Mouse (Mus musculus) embryonic facial prominence, embryonic 11.5 days (tissue): Measurements from ENCODE around the gene Srm. TPM values are rescaled to one million over a fixed set of nuclear protein-coding genes. Genes with fewer than 3 reads are reported as not detected.
A peak's percentile ranks its signal among the peaks of the same experiment; 100 is the strongest.

Experiments
- ATAC-seq: fragments of 200-750 bp; cut with Nextera tagmentation; replicated peaks from 2 replicates; pipeline ENCODE4 v1.8.0; 2017; ENCODE audit warnings: low read depth; ENCODE audit not compliant: insufficient number of reproducible peaks, low FRiP score, low TSS enrichment
- DNase-seq: peaks from one replicate; pipeline ENCODE4 v3.0.0-alpha.2; 2015; ENCODE audit warnings: low spot score
- H3K27ac ChIP-seq: fragments of 300-500 bp; sonication (generic); replicated peaks from 2 replicates; pipeline ENCODE4 v1.5.1; 2014; ENCODE audit warnings: mild to moderate bottlenecking, low read depth, low read length, control low read depth
- H3K27me3 ChIP-seq: fragments of 300-500 bp; sonication (generic); 2 replicates; pipeline ENCODE4 v1.6.1; 2014; ENCODE audit warnings: mild to moderate bottlenecking, low read length, moderate library complexity, mixed read lengths; ENCODE audit not compliant: control insufficient read depth, insufficient read depth
- H3K36me3 ChIP-seq: fragments of 300-500 bp; sonication (generic); replicated peaks from 2 replicates; pipeline ENCODE4 v1.6.1; 2014; ENCODE audit warnings: low read depth, mild to moderate bottlenecking, low read length, moderate library complexity, mixed read lengths; ENCODE audit not compliant: control insufficient read depth, insufficient read depth
- H3K4me1 ChIP-seq: fragments of 300-500 bp; sonication (generic); 2 replicates; pipeline ENCODE4 v1.6.1; 2014; ENCODE audit warnings: low read length, mixed read lengths; ENCODE audit not compliant: control insufficient read depth, insufficient read depth
- H3K4me2 ChIP-seq: fragments of 300-500 bp; sonication (generic); 2 replicates; pipeline ENCODE4 v1.6.1; 2014; ENCODE audit warnings: low read depth, mild to moderate bottlenecking, control low read depth, low read length, moderate library complexity
- H3K4me3 ChIP-seq: fragments of 300-500 bp; sonication (generic); 2 replicates; pipeline ENCODE4 v1.5.1; 2014; ENCODE audit warnings: low read depth, low read length, control low read depth
- H3K9ac ChIP-seq: fragments of 300-500 bp; sonication (generic); replicated peaks from 2 replicates; pipeline ENCODE4 v1.6.1; 2014; ENCODE audit warnings: mild to moderate bottlenecking, control low read depth, low read length
- H3K9me3 ChIP-seq: fragments of 300-500 bp; sonication (generic); replicated peaks from 2 replicates; pipeline ENCODE4 v1.6.1; 2016; ENCODE audit warnings: mild to moderate bottlenecking, low read length, inconsistent platforms, mixed read lengths; ENCODE audit not compliant: control insufficient read depth
- WGBS: fragments of 180-500 bp; shearing (Covaris S2); extraction: QIAGEN DNeasy Blood & Tissue Kit; methylation state at CpG from one replicate; pipeline ENCODE4 v1.1.7; 2014; 5-methylcytosine and 5-hydroxymethylcytosine counted together
- polyA plus RNA-seq: library from polyadenylated mRNA; unstranded; fragments of >200 nt; fragmentation: Nextera tagmentation; extraction: Ambion mirVana; gene quantifications from 2 replicates; pipeline ENCODE4 v1.2.1, GENCODE M21; 2014

Srm gene
- polyA plus RNA-seq, 1 experiment from 2014 or later = 172 TPM

DNA sequence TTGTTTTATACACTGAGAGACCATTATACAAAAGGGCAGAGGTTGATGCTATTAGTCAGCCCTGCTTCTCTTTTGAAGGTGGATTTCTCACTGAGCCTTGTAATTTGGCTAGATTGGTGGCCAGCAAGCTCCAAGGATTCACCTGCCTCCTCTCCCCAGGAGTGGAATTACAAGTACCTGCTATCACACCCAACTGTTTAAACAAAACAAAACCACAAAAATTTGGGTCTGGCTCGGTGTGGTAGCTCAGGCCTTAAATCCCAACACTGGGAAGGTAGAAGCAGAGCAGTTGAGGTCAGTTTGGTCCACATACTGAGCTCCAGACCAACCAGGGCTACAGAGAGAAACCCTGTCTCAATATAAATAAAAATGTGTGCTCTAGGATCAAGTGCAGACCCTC is 28.5 kb downstream of the Srm start:
- Histone ChIP-seq H3K4me1 (no peaks in the 10 kb centered on the region; the same call in 1 of the 2 replicates), H3K9me3 (no peaks in the 10 kb centered on the region), H3K9ac (no peak overlapping the region), H3K27me3 (no peaks in the 10 kb centered on the region), H3K4me2 (no peak overlapping the region), H3K36me3 (peaks cover 30% of the 10 kb centered on the region), H3K27ac (no peak overlapping the region), H3K4me3 (no peak overlapping the region)
- WGBS = 88% methylated on average over 1 of the region's 1 CpGs
- no peak for ATAC-seq
- no peak for DNase-seq

DNA sequence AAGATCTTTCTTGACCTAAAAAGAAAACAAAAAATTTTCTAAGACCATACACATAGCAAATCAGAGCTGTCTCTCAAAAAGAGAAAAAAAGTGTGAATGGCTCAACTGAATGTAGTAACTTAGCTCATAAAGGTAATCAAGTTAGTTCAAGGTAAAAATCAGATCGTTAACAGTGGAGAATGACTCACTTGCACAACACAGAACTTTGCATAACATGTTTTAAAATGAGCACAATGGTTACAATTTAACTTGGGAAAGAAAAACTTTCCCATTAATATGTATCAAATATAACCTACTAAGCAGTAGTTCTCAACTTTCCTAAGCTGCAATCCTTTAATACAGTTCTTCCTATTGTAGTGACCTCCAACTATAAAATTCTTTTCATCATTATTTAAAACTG is 29.4 kb downstream of the Srm start:
- H3K4me3 ChIP-seq = no peak overlapping the region
- H3K9ac ChIP-seq = no peak overlapping the region
- H3K27me3 ChIP-seq = no peaks in the 10 kb centered on the region
- H3K36me3 ChIP-seq = peaks cover 30% of the 10 kb centered on the region
- no peak overlapping the region for H3K4me2 ChIP-seq
- 95% methylated on average over 1 of the region's 1 CpGs for WGBS
- DNase-seq = no peak
- no peak overlapping the region for H3K27ac ChIP-seq
- no peak for ATAC-seq
- no peaks in the 10 kb centered on the region for H3K9me3 ChIP-seq
- H3K4me1 ChIP-seq = peaks cover 3% of the 10 kb centered on the region; the same call in 1 of the 2 replicates

DNA sequence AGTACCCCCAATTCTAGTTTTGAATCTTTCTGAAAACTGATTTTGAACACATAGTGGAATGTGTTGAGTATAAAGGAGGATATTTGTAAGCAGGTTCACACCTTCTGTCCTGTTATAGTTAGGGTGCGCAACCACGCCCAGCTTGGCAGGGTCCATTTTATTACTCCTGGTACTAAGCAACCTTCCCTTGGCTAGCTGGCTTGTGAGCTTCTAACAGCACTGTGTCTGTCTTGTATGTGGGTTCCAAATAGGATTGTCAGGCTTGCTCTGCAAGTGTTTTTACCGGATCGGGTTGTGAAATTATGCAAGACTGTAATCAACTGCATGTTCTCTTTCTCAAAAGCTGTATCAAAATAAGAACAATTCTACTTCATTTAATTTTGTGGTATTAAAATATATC is 31.2 kb downstream of the Srm start:
- peaks cover 30% of the 10 kb centered on the region for H3K36me3 ChIP-seq
- H3K4me3 ChIP-seq = no peak overlapping the region
- no peak overlapping the region for H3K4me2 ChIP-seq
- H3K9ac ChIP-seq = no peak overlapping the region
- no peaks in the 10 kb centered on the region for H3K27me3 ChIP-seq
- H3K9me3 ChIP-seq = no peaks in the 10 kb centered on the region
- peaks cover 3% of the 10 kb centered on the region; the same call in 1 of the 2 replicates for H3K4me1 ChIP-seq
- 96% methylated on average over 4 of the region's 4 CpGs for WGBS
- no peak for ATAC-seq
- H3K27ac ChIP-seq = no peak overlapping the region
- DNase-seq = no peak

DNA sequence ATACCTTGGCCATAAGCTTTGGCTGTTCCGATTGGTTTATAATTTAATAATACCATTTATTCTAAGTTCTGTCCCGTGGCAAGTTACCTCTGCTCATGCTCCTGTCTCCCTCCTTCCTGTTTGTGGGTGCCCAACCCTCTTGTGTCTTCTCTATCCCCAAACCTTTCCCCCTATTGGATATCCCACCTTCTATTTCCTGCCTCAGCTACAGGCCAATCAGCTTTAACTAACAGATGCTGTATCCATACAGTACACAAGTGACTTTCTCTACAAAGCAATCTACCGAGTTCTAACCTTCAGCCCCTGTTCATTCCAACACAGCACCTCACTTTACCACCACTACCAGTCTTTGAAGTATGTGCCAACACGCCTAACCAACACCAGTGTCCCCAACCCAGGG is 32.3 kb downstream of the Srm start:
- DNase-seq (no peak), ATAC-seq (no peak)
- H3K4me2 ChIP-seq = no peak overlapping the region
- no peak overlapping the region for H3K27ac ChIP-seq
- no peak overlapping the region for H3K4me3 ChIP-seq
- WGBS = 93% methylated on average over 4 of the region's 4 CpGs
- H3K36me3 ChIP-seq = peaks cover 26% of the 10 kb centered on the region
- no peak overlapping the region for H3K9ac ChIP-seq
- no peaks in the 10 kb centered on the region for H3K27me3 ChIP-seq
- H3K9me3 ChIP-seq = no peaks in the 10 kb centered on the region
- H3K4me1 ChIP-seq = peaks cover 3% of the 10 kb centered on the region; the same call in 1 of the 2 replicates

DNA sequence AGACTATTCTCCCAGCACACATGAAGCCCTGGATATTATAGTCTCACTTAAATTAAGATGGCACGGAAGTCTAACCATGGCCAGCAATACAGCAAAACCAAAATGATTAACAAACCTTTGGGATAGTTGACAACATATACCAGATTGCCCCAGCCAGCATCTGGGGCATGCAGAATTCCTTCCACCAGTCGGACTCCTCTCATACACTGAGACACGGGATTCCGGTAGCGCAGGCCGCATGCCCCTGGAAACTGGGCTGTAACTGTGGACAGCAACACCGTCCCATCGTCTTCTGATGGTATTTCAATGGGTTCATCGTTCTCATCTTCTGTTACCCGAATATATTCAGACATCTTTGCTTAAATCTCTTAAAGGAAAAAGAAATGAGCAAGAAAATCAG is 33.7 kb downstream of the Srm start:
- H3K27ac ChIP-seq = no peak overlapping the region
- 81% methylated on average over 10 of the region's 10 CpGs for WGBS
- no peaks in the 10 kb centered on the region for H3K27me3 ChIP-seq
- ATAC-seq = no peak
- no peak for DNase-seq
- H3K4me3 ChIP-seq = no peak overlapping the region; the same call in 1 of the 2 replicates
- H3K36me3 ChIP-seq = peaks cover 17% of the 10 kb centered on the region
- H3K9me3 ChIP-seq = no peaks in the 10 kb centered on the region
- peaks cover 3% of the 10 kb centered on the region; the same call in 1 of the 2 replicates for H3K4me1 ChIP-seq
- peak overlapping the region; percentile 35 for H3K4me2 ChIP-seq
- H3K9ac ChIP-seq = no peak overlapping the region

DNA sequence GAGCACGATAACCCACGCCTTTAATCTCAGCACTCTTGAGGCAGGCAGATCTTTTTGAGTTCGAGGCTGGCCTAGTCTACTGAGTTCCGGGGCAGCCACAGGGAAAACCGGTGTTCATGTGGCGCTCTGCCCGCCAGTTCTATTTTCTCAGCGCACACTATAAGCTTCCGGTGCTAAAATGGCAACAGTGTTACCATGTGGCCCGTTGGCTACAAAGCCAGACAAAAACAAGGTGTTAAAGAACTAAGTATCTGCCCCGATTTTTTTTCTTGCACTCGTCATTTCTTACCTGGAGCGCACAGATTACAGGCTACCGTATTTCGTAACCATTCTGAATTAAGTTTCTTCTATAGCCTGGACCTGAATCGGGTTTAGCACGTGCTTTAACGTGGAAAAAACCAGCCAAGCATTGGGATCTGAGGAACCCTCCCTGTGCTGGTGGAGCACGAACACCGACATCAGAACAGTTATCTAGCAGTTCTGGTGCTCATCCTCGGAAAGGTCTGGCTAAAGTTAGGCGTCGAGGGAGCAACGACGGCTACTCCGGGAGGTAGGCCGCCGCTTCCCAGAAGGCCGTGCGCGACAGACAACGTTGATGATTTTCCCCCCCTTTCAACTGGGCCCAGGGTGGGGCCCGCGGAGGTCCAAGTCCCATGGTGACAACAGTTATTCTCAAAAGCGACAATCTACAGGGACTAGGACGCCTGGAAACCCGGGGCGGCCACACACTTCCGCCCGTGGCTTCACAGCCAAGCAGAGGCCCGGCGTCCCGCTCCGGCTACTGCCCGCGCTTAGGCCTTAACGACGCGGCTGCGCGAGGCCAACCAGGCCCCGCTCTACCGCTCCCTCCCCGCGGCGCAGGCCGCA is 34.7 kb downstream of the Srm start:
- under 1% methylated on average over 57 of the region's 57 CpGs for WGBS
- DNase-seq = peak; percentile 62
- H3K27me3 ChIP-seq = no peaks in the 10 kb centered on the region
- peaks cover 3% of the 10 kb centered on the region; the same call in 1 of the 2 replicates for H3K4me1 ChIP-seq
- H3K4me2 ChIP-seq = peak overlapping the region; percentile 78
- peak overlapping the region; percentile 83 for H3K27ac ChIP-seq
- peak overlapping the region; percentile 63 for H3K4me3 ChIP-seq
- H3K9ac ChIP-seq = peak overlapping the region; percentile 97
- peak; percentile 36 for ATAC-seq
- no peaks in the 10 kb centered on the region for H3K9me3 ChIP-seq
- H3K36me3 ChIP-seq = peaks cover 13% of the 10 kb centered on the region

DNA sequence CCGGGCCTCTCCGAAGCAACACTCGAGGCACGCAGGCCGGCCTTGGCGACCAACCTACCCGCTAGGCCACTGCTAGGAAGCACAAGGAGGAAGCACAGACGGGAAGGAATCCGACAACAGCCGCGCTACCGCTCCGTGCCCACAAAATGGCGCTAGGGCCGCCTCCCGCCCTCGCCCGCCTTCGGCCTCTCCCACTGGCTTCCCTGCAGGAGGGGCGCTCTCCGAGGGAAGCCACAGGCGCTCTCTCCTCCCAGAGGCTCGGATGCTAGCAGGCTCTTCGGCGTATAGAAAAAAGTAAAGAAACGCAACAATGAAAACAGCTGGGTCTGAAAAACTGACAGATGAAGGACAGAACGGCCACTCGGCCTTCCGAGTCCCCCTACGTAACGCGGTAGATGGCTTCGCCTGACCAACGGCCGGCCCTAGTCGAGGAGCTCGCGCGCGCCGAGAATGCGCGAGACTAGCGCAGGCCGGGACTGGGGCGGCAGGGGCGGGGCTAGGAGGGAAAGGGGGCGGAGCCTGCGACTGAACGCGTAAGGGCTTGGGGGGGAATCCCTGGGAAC is 35.4 kb downstream of the Srm start, which contains the start of gene Tardbp:
Tardbp (minus strand) TSS at position 397 of the 563 bp plus-strand sequence.
- Histone ChIP-seq H3K36me3 (peaks cover 10% of the 10 kb centered on the region), H3K4me2 (peak within 1 kb of the TSS; percentile 78), H3K4me3 (peak within 1 kb of the TSS; percentile 63), H3K27ac (peak within 1 kb of the TSS; percentile 83), H3K9ac (peak within 1 kb of the TSS; percentile 97), H3K27me3 (no peaks in the 10 kb centered on the region), H3K9me3 (no peaks in the 10 kb centered on the region), H3K4me1 (peaks cover 3% of the 10 kb centered on the region; the same call in 1 of the 2 replicates)
- DNase-seq = peak; percentile 97
- WGBS = under 1% methylated on average over 51 of the region's 51 CpGs
- peak; percentile 91 for ATAC-seq

DNA sequence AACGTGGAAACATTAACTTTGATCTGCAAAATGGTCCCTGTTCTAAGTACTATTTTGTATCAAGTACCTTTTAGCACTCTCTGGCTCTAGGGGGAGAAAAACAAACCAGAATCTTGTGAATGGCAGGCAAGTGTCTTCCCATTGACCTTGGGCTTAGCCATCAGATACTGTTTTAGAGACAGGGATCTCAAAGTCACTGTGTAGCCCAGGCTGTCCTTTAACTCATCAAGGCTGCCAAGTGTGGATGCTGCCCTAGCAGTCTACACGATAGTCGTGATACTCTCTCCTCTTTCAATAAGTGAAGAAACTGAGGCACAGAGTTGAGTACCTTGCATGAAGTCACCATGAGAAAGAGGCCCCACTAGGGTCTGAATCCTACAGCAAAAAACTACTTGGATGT is 35.9 kb downstream of the Srm start:
- Histone ChIP-seq H3K9me3 (no peaks in the 10 kb centered on the region), H3K4me2 (peak overlapping the region; percentile 16), H3K36me3 (peaks cover 7% of the 10 kb centered on the region; the same call in 1 of the 2 replicates), H3K27me3 (no peaks in the 10 kb centered on the region), H3K9ac (peak overlapping the region; percentile 32; the same call in 1 of the 2 replicates), H3K4me1 (peaks cover 3% of the 10 kb centered on the region; the same call in 1 of the 2 replicates), H3K4me3 (peak overlapping the region; percentile 63), H3K27ac (no peak overlapping the region)
- ATAC-seq (peak; percentile 54), DNase-seq (no peak)
- WGBS = 61% methylated on average over 3 of the region's 3 CpGs
